Mouse (Mus musculus) hindlimb bud, embryonic 11.5 days (tissue): Measurements from ENCODE around the gene Troap.

Experiments
- DNase-seq: peaks from one replicate; pipeline ENCODE4 v3.0.0-alpha.2; 2012; ENCODE audit warnings: low read depth, low spot score; ENCODE audit errors: extremely low spot score

The Troap gene

GRCm38 (mm10) chr15:99085997-99086396 is 11.6 kb downstream of the Troap start:
- DNase-seq = no peak

- DNase-seq = no peak
Observed at GRCm38 (mm10) chr15:99087253-99088075, 13.1 kb downstream of the Troap start, which contains the start of gene C1ql4. TSS of gene C1ql4 (minus strand) at chr15:99087817.

DNA sequence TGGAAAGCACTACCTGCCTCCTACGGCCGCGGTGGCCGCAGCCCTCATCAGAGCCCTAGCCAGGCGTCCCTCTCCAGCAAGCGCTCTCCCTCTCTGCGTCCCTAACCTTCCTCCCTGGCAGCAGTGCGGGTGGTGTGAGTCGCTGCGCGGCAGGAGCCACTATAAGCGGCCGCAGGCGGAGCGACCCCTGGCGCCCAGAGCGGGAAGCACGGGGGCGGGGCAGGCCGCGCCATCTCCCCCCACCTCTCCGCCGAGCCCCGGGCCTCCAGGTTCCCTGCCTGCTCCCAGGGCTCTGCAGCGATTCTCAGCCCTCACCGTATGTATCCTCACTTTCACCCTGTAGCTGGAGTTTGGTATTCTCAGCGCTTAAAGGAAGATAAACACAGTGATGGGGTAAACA is 13.9 kb downstream of the Troap start:
- DNase-seq = no peak

DNA sequence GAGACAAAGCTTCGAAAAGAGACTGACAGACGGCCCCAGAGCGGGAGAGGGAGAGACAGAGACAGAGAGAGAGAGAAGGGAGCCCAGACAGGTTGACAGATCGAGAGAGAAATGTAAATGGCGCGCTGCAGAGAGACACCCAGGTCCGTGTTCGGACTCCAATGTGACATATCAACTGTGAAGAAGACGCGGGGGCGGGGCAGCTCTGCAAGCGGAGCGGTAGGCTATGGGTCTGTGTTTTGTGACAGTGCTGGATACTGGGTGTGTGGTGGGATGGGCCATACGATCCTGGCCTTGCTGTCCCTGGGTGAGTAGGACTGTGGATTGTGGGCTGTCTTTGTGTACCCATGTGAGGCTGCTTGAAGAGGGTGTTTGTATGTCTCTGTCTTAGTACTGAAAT is 14.7 kb downstream of the Troap start:
- no peak for DNase-seq

DNA sequence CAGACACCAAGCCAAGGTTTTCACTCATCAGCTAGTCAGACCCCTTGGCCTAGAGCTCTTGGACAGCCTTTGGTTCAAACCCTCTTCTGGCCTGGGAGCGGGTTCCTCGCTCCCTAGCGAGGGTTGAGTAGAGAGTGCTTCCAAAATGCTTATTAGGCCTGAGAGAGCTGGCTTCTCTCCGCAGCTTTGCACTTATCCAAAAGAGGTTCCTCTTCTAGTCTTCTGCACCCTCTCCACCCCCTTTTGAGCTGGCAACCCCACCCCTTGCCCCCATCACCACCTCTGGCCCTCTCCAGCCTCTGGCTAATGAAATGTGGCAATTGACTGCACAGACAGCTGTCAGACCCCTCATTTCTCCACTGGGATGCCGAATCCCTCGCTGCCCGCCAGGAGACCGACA is 18.5 kb downstream of the Troap start, which contains the start of gene Dnajc22:
TSS of gene Dnajc22 (plus strand) at position 301 of the 400 bp plus-strand sequence.
- DNase-seq = no peak

- DNase-seq = no peak
Observed at GRCm38 (mm10) chr15:99093291-99094258, 19.2 kb downstream of the Troap start.

- DNase-seq = no peak
Observed at GRCm38 (mm10) chr15:99094631-99095270, 20.4 kb downstream of the Troap start.

DNA sequence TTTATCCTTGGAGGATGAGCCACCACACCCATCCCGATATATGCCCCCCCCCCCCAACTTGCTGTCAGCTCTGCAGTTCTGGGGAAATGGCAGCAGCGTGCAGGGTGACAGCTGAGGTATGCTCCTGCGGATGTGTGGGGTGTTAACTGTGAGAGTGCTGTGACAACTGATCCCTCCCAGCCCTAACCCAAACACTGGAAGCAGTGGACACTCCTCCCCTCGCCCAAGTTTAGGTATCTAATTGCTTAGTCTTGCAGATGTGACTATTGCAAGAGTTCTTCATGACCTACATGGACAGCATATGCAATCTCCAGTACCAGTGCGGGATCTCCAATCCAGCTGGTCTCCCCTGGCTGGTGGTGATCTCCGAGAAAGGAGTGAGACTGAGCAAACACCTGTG is 21.0 kb downstream of the Troap start:
- no peak for DNase-seq

- no peak for DNase-seq
Observed at GRCm38 (mm10) chr15:99096061-99096793, 21.9 kb downstream of the Troap start.

DNA sequence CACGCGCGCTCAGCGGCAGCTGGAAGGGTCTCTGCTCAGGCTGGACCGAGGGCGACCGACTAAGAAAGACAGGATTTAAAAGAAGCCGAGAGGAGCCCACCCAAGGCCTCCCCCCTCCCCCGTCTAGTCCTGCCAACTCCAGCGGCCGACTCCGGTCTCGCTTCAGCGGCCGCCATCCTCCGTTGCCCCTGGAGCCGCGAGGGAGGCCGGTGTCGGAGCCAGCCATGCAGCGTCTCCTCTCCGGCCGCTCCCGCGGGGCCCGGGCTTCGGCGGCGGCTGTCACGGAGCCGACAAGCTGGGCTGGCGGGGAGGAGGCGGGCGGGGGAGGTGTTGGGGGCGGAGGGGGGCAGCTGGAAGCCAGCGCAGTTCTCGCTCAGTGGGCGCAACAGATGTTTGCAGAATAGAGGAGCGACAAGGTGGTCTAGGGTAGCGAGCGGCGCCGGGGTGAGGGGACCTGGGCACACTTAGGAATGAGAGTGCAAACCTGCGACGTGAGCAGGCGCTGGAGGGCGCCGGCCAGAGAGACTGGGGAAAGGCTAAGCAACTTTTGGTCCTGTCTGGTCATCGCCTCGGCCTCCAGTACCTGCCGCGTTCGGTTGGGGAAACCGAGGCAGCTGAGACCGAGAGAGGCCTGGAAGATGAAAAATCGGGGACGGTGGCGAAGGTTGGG is 22.6 kb downstream of the Troap start:
- no peak for DNase-seq

GRCm38 (mm10) chr15:99097840-99098492 is 23.6 kb downstream of the Troap start:
- no peak for DNase-seq

DNA sequence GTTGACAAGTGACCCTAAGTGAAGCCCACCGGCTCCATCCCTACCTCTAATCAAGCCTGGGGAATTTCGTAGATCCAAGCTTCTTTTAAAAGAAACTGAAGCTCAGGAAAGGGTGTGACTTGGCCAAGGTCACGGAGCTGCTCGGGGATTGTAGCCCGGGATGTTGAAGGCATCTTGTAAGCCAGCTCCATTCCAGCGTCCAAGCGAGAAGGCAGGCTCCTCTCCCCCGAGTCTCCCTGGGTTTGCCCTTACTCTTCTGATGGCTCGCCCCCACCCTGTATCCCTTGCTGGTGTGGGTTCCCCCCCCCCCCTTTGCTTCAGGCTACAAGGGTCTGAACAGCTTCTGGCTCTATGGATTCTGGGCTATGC is 24.1 kb downstream of the Troap start:
- DNase-seq = no peak

DNA sequence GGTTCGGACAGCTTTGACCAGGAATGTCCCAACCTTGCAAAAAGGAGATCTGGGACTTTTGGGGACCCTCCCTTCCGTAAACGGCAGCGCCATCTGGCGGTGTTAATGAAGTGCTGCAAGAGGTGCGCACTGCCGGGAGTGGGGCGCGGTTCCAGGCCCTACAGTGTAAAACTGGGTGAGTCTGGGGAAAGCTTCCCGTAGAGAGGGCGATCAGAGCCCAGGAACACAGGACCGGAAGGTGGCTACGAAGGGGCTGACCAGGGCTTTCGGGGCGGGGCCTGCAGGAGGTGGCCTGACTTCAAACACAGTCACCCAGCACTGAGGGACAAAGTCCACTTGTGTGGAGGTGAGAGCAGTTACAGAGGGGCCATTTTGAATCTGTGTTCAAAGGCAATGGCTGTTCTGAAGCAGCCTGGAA is 24.8 kb downstream of the Troap start:
- no peak for DNase-seq

DNA sequence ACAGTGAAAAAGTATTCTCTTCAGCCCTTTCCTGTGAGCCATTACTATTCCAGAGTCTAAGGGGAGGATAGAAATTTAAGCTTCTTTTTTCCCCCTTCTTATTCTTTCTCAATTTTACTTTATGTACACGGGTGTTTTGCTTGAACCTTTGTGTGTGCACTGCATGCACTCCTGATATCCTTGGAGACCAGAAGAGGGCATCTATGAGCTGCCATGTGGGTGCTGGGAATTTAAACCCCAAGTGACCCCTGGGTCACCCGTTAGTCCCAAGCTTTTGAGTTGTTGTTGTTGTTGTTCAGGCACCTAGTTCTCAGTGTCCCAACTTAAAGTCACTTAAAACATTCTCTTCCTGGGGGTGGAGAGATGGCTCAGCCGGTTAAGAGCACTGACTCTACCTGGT is 25.6 kb downstream of the Troap start:
- no peak for DNase-seq

DNA sequence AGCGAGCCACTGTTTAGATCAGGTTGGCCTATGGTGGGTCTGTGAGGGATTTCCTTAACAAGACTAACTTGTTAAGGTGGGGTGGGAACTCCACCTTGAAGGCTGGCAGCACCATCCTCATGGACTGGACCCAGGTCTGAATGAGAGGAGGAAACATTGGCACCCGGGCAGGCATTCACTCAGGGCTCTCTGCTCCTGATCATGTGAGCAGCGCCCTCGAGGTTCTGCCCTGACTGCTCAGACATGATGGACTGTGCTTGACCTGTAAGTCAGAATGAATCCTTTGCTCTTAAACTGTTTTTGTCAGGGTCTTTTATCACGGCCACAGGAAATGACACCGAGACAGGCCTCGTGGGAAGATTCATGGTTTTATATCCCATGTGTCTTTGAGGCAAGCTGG is 30.9 kb downstream of the Troap start:
- no peak for DNase-seq

DNA sequence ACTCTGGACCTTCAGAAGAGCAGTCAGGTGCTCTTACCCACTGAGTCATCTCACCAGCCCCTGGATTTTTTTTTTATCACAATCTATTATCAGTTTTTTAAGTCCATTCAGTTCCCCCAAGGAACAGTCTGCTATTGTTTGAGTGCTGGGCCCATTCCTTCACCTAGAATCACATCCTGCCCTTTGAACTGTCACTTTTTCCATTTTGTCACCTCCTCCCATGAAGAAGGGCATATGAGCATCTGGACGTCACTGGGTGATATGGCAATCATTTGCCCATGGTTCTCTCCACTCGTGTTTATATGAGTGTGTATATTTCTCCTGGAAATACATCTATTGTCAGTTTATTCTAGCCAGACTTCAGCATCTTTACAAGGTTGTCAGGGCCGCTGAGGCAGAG is 33.5 kb downstream of the Troap start:
- no peak for DNase-seq

GRCm38 (mm10) chr15:99111139-99111538 is 36.8 kb downstream of the Troap start:
- no peak for DNase-seq

DNA sequence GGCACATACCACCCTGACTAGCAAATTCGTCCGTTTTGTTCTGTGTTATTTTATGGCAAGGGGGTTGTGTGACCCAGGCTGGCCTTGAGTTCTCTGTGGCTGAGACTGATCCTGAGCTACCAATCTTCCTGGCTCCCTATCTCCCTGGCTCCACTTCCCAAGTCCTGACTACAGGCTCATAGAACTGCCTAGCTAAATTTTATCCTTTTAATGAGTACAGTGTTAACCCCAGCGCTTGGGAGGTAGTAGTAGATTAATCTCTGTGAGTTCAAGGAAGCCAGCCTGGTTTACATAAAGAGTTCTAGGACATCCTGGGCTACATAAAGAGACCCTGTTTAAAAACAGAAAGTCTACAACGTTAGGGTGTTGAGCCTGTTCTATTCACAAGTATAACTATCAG is 37.4 kb downstream of the Troap start:
- no peak for DNase-seq

- no peak for DNase-seq
Observed at GRCm38 (mm10) chr15:99112843-99113395, 38.5 kb downstream of the Troap start.
